Mouse (Mus musculus): ENCODE measurements around the gene Sv2a. TPM values are rescaled to one million over a fixed set of nuclear protein-coding genes. Genes with fewer than 3 reads are reported as not detected.
"Not testable (repeated sequence)": the region's sequence is repeated elsewhere in the genome, so short reads cannot be mapped to it uniquely, and the experiment has no call there.

The Sv2a gene
- total RNA-seq, 2 experiments from 2014 or later: 0.17 to 0.21 TPM

DNA sequence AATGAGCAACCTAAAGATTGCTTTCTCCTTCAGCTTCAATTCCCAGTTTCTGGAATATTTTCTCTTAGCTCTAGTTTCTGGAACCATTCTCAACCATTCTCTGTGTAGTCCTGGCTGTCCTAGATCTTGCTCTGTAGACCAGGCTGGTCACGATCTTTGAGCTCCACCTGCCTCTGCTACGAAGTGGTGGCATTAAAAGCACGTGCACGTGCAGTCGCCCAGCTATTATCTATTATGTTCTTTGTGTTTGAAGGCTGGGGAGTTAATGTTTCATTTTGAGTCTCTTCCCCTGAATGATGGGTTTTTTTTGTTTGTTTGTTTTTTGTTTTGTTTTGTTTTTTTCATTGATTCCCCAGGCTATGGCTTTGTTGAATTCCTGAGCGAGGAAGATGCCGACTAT, 7.8 kb upstream of the Sv2a start:
- no peak for DNase-seq (ENCODE audit: low spot score)

DNA sequence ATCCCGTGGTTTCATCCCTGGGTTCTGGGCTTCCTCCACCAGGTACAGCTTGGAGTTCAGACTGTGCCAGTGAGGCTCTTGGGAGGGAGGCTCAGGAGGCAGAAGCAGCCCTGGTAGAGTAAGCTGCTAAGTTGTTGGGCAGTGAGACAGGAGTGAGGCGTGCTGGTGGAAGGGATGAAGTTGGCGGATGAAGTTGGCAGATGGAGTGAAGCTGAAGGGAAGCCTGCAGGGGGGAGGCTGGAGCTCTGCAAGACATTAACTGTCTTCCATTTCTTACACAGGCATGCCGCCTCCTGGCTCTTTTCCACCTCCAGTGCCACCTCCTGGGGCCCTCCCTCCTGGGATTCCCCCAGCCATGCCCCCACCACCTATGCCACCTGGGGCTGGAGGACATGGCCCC, 6.9 kb upstream of the Sv2a start:
- not testable (repeated sequence) for DNase-seq (ENCODE audit: low spot score)

DNA sequence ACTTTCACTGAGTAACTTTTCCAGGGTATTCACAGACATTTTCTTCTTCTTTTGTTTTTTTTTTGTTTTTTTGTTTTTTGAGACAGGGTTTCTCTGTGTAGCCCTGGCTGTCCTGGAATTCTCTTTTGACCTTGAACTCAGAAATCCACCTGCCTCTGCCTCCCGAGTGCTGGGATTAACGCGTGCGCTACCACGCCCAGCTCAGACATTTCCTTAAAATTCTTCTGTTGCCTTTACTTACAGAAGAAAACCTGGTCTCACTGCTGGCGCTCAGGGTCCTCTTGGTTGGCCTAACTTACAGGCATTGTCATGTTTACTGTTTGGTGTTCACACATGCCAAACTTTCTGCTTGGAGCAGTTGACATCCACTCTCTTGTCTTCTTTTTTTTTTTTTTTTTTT, 5.7 kb upstream of the Sv2a start:
- no peak for DNase-seq (ENCODE audit: low spot score)

DNA sequence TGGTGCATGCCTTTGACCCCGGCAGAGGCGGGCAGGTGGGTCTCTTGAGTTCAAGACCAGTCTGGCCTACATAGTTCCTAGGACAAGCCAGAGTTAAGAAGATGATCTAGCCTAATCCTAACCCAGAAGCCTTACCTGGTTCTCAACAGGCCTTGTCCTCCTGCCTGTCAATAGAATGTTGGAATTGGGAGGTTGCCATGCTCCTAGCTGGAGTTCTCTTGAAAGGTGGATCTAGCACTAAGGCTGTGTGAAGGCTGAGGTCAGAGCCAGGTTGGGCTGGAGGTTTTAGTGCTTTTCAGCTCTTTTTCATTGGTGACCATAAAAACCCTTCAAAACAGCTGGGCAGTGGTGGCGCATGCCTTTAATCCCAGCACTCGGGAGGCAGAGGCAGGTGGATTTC, 2.5 kb upstream of the Sv2a start:
- DNase-seq (ENCODE audit: low spot score): no peak

DNA sequence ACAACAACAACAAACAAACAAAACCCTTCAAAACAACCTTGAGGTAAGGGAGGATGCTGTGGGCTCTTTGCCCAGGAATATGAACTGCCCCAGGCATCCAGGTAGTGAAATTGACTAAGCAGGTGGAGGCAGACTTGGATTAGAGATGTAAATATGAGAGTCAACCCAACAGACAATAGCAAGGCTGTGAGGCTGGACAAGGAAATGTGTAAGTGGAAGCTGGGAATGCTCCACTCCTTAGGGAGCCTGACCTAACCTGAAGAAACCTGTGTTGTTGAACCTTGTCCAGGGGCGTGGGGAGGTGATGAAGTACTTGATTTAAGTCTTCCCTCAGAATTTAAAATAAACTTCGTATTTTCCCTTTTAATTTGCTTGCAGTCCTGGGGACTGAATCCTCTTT, 2.0 kb upstream of the Sv2a start:
- DNase-seq (ENCODE audit: low spot score): no peak

DNA sequence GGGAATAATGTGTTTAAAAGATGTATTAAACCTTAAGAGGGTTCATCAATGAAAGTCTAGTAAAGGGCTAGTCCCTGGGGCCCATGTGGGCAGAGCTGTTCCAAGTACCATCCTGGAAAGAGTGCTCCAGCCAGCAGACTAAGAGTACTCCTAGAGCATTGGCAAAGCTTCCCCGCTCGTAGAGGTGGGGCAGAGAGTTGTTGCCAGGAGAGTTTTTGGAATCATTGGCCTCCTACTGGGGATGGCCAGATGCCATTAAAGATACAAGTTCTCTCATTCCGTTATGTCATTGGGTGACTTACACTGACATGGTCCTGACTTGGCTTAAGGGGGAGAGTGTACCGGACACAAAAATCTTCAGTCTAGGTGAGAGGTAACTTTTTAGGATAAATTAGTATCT, 1.4 kb upstream of the Sv2a start:
- peak; percentile 67 for DNase-seq (ENCODE audit: low spot score)

DNA sequence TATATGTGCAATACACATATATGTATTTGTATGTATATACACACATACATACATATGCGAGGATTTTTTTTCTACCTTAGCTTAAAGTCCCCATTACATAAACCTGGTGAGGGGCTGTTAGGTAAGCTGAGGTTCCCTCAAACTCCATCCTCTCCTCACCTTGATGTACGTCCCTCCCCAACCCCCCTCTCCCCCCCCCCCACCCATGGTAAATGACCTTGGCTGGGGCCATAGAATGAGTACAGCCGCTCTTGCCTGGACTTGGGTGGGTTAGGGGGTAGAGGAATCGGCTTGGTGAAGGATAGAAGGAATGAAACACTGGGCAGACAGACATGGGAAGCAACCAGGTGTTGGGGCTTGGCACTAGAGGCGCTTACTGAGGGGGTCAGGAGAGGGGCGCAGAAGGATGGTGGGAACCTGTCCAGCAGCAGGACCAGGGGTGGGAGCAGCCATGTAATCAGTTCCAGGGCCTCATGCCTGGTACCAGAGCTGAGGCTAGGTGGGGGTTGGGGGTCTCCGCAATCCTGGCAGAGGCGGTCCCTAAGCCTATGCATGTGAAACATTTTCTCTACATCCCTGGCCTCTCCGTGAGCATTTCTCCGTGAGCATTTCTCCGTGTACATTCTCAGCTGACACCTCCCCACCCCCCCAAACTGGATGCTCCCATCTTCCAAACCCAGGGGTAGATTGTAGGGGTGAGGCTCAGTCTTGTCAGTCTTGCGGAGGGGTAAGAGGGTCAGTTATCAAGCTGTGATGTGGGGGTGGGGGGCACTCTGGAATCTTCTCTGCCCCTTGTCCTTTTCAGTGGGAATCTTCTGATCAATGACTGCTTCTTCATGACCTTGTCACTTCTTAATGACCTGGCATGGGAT, 795 bp downstream of the Sv2a start:
- no peak for DNase-seq (ENCODE audit: low spot score)

DNA sequence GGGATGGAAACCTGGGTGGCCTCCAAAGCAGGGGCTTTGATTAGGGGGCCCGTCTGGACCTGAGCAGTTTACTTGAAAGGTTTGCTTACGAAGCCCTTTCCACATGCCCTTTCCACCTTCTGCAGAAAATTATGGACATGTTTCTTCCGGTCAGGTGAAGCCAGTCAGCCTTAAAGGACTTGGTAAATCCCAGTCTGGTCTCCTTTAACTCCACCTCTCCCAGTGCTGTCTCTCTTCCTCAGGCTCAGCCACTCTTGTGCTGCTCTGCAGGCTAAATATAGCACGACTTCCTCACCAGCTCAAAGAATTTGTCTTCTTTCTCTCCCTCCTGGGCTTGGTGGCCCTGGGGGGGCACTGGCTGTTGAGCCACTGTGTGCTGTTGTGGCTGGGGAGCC, 1.4 kb downstream of the Sv2a start:
- DNase-seq (ENCODE audit: low spot score): no peak

DNA sequence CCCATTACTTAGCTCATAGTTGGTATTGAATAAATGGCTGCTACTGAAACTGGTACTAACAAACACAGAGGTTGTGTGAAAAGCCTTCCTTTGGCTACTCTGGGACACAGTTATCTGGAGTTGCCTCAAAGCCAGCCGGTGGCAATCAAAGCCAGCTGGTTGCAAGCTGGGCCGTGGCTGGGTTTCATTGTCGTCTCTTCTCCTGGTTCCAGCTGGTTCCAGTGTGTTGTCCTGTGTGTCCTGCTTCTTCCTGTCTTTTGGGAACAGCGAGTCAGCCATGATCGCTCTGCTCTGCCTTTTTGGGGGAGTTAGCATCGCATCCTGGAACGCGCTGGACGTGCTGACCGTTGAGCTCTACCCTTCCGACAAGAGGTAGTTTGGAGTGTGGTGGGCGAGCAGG, 12.0 kb downstream of the Sv2a start:
- no peak for DNase-seq (ENCODE audit: low spot score)

DNA sequence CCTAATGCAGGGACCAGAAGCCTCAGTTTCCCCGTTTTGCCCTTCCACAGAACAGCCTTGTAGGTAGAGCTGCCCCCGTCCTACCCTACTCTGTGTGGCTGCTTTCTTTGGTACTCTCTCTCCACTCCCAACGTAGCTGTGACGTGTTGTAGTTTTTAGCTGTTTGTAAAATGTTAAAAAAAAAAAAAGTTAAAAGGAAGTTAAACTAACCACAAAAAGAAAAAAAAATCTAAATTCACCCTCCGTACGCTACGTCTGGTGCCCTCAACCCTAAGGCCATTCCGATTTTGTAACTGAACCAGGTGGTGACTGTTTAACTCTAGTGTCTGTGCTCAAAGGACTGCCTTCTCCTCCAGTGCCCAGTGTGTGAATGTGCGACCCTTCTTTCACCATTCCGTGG, 14.0 kb downstream of the Sv2a start:
- no peak for DNase-seq (ENCODE audit: low spot score)

DNA sequence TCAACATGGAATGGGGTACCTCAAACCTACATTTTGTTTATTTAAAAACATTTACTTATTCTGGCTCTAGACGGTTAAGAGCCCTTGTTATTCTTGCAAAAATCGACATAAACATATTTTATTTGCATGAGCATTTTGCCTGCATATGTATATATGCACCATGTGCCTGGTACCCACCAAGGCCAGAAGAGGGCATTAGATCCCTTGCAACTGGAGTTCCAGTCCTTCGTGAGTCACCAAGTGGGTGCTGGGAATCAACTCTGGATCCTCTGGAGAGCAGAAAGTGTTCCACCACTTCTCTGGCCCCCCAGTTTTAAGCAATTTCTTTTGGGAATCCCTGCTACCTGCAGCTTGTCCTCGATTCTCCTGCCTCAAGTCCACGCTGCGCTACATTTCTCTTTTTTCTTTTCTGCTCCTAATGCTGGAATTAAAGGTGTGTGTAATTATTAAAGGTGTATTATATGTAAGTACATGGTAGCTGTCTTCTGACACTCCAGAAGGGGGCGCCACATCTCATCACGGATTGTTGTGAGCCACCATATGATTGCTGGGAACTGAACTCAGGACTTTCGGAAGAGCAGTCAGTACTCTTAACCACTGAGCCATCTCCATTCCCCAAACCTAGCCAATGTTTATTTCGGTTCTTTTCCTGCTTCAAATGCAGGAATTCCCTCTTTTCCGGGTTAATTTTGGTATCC, 14.8 kb downstream of the Sv2a start:
- no peak for DNase-seq (ENCODE audit: low spot score)

DNA sequence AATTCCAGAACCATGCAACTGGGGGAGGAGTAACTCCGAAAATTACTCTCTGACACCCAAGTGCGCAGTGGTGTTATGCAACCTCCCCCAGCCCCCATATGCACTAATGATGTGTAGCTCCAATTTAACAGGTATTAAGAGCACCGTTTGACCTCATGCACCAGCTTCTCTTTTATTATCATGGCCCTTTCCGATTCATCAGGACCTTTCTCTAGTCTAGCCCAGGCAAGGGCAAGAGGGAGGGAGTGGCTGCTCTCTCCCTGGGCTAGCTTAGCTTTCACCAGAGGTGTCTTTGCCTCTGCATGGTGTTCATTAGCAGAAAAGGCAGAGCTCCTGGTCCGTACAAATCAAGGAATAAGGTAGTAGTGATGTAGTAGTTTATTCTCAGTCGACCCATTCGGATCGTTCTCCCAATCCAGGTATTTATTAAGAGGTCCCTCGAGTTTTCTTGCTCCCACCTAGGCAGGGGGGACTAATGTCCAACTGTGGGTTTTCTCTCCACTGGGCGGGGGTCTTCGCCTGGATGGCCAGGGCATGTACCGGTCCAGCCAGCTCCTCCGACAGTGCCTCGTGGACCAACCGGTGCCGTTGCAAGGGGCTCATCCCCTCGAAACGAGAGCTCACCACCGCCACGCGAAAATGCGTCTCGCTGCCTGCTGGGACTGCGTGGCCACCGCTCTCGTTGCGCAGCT, 15.6 kb downstream of the Sv2a start:
- no peak for DNase-seq (ENCODE audit: low spot score)

DNA sequence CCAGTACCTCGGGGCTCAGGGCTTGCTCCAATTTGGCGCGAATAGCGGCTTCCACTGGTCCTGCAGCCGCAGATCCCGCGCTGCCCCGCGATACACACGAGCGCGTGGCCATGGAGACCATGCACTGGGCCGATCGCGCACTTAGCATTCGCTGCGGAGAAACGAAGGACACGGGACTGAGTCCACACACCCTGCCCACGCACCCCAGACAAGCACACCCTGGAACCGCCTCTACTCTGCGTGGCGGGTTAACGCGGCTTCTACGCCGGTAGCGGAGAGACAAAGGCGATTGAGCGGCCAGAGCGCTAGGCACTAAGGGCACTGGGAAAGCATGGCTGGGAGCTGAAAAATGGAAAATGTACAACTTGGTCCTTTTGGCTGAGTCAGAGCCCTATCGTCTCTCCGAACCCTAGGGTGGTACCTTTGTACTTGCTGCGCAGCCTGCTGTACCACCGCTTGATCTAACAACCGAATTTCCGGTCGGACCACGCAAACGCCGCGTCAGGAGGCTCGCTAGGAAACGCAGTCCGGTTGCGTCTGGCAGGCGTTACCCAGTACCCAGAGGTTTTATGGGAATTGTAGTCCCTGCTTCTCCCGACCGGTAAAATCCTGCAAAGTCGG, 16.3 kb downstream of the Sv2a start:
- DNase-seq (ENCODE audit: low spot score): peak; percentile 87

DNA sequence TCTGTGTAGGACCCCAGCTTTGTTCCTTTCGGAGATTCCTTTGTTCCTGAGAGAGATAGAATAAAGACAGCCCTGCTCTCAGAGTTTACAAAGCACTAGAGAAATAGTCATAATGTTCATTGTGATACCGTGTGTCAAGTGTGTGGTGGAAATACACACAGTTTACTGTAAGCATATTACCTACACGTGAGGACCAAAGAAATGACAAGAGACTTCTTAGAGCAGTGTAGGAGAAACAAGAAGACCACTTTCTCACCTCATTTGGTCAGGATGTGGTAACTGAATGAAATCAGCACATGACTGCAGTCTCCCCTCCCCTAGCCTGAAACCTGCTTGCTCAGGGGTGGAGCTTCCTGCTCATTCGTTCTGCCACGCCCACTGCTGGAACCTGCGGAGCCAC, 17.2 kb downstream of the Sv2a start:
- no peak for DNase-seq (ENCODE audit: low spot score)

DNA sequence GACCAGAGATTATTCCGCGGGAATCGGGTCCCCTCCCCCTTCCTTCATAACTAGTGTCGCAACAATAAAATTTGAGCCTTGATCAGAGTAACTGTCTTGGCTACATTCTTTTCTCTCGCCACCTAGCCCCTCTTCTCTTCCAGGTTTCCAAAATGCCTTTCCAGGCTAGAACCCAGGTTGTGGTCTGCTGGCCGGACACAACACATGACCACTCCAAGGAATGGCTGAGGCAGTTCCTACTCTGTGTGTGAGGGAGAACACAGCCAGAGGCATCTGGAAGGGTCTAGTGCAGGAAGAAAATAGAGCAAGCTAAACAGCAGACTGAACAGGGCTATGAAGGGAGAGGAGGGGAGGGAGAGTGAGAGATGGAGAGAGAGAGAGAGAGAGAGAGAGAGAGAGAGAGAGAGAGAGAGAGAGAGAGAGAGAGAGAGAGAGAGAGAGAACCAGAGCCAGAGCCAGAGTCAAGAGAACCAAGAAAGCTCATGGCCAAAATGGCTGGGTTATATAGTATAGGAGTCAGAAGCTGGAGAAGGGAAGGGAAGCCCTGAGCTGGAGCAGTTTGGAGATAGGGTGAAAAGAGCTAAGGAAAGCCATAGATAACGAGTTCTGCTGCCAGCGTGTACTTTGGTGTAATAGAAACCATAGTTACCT, 17.8 kb downstream of the Sv2a start:
- DNase-seq (ENCODE audit: low spot score): not testable (repeated sequence)

DNA sequence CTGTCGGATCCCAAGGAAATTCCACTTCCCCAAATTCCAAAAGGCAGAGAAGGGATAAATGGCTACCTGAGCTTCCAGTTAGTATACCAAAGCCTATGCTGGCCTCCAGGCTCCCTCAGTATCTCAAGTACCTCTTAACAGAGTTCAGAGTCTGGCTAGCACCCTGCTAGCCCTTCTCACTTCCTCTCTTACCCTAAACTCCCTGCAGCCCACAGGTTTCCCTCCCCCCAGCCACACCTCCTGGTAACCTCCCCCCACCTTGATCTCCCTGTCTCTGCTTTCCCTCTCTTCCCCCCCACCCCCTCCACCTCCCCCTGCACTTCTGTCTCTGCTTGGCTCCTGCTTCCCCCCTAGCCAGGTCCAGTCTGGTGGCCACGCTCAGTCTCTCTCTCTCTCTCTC, 18.8 kb downstream of the Sv2a start:
- no peak for DNase-seq (ENCODE audit: low spot score)

DNA sequence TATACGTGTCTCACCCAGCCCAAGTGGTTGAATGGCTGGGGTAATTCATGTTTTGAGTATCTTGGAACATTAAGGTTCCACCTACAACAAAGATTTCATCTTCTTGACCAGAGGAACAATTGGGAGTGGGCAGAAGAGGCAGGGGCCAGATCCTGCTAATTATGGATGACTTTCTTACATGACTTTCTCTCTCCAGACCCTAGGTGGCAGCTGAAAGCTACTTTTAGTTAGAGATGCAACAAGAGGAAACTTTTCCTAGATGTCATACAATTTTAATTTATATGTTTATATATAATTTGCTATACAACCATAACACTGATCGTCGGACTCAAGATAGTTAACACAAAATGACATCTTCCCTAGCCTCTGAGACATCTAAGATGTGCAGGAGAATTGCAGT, 26.9 kb downstream of the Sv2a start:
- no peak for DNase-seq (ENCODE audit: low spot score)

DNA sequence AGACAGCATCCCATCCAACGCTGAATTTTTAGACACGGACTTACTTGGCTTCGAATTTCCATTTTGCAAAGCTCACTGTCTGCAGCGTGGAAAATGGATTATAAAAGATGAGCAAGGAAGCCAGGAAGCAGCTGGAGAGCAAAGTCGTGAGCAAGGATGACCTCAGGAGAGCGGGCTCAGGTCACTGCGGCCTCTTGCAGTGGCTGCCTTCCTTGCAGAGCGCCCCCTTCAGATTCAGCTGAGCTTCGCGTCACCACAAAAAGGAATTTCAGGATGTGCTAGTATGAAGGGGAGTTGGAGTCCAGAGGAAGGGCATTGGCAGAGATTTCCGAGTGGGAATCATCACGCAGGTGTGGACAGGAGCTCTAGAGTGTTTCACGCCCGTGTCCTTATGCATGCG, 28.3 kb downstream of the Sv2a start:
- no peak for DNase-seq (ENCODE audit: low spot score)

DNA sequence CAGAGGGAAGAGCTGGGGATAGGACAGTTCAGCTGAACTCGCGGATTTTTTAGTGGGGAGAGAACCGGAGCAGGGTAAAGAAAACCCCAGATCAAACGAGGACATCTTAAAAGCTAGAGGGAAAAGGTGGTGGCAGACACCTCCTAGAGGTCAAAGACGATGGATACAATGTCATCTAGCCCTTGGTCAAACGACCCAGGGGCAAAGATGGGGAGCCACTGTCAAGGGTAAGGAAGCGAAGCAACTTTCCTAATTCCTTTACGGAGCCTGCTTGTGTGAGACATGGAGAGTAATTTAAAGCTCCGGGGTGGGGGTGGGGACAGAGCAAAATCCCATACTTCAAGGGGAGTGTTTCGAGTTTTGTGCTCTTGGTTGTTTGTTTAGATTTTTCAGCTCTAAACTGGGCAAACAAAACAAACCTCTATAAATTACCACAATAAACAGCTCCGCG, 38.3 kb downstream of the Sv2a start:
- peak; percentile 21 for DNase-seq (ENCODE audit: low spot score)

DNA sequence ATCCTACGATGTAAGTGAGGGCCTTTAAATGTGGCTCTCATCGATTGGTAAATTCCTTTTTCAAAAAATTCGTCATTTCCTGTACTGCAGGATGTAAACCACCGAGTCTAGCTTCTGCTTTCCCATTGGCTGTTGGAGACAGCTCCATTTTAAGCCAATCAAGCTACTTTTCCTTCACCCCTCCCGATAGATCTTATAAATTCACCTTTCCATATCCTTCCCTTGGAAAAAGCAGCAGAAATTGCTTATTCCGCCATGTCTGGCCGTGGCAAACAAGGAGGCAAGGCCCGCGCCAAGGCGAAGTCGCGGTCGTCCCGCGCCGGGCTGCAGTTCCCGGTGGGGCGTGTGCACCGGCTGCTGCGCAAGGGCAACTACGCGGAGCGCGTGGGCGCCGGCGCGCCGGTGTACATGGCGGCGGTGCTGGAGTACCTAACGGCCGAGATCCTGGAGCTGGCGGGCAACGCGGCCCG, 38.7 kb downstream of the Sv2a start, which contains the start of the genes Bola1 and Hist2h2ab:
Gene Bola1 (minus strand): TSS at position 49 of the 470 bp plus-strand sequence.
Gene Hist2h2ab (plus strand): TSS at position 205 of the 470 bp plus-strand sequence.
- peak; percentile 73 for DNase-seq (ENCODE audit: low spot score)
